Mouse (Mus musculus) intestine, embryonic 15.5 days (tissue): ENCODE results near the gene Entpd1. TPM values are rescaled to one million over a fixed set of nuclear protein-coding genes. Genes with fewer than 3 reads are reported as not detected.

ENCODE experiments used
- ATAC-seq: fragments of 200-750 bp; cut with Nextera tagmentation; 2 replicates; pipeline ENCODE4 v1.8.0; 2017; ENCODE audit warnings: moderate TSS enrichment, moderate library complexity
- H3K27ac ChIP-seq: fragments of 300-500 bp; sonication (generic); 2 replicates; pipeline ENCODE4 v1.5.1; 2015; ENCODE audit warnings: mild to moderate bottlenecking, inconsistent platforms
- H3K27me3 ChIP-seq: fragments of 300-500 bp; sonication (generic); replicated peaks from 2 replicates; pipeline ENCODE4 v1.6.1; 2015; ENCODE audit warnings: inconsistent platforms
- H3K36me3 ChIP-seq: fragments of 300-500 bp; sonication (generic); 2 replicates; pipeline ENCODE4 v1.6.1; 2015; ENCODE audit warnings: inconsistent platforms
- H3K4me1 ChIP-seq: fragments of 300-500 bp; sonication (generic); replicated peaks from 2 replicates; pipeline ENCODE4 v1.6.1; 2015; ENCODE audit warnings: inconsistent platforms
- H3K4me2 ChIP-seq: fragments of 300-500 bp; sonication (generic); replicated peaks from 2 replicates; pipeline ENCODE4 v1.6.1; 2015; ENCODE audit warnings: mild to moderate bottlenecking, inconsistent platforms
- H3K4me3 ChIP-seq: fragments of 300-500 bp; sonication (generic); replicated peaks from 2 replicates; pipeline ENCODE4 v1.5.1; 2015; ENCODE audit warnings: inconsistent platforms
- H3K9ac ChIP-seq: fragments of 300-500 bp; sonication (generic); 2 replicates; pipeline ENCODE4 v1.6.1; 2015; ENCODE audit warnings: inconsistent platforms
- H3K9me3 ChIP-seq: fragments of 300-500 bp; sonication (generic); 2 replicates; pipeline ENCODE4 v1.6.1; 2016; ENCODE audit warnings: inconsistent platforms
- WGBS: fragments of 180-500 bp; shearing (Covaris S2); methylation state at CpG from one replicate; pipeline ENCODE4 v1.1.7; 2015; 5-methylcytosine and 5-hydroxymethylcytosine counted together
- polyA plus RNA-seq: library from polyadenylated mRNA; unstranded; fragments of >200 nt; fragmentation: Nextera tagmentation; extraction: Ambion mirVana; gene quantifications from 2 replicates; pipeline ENCODE4 v1.2.1, GENCODE M21; 2015

Gene Entpd1
- polyA plus RNA-seq, 1 experiment from 2014 or later, result 7.8 TPM

DNA sequence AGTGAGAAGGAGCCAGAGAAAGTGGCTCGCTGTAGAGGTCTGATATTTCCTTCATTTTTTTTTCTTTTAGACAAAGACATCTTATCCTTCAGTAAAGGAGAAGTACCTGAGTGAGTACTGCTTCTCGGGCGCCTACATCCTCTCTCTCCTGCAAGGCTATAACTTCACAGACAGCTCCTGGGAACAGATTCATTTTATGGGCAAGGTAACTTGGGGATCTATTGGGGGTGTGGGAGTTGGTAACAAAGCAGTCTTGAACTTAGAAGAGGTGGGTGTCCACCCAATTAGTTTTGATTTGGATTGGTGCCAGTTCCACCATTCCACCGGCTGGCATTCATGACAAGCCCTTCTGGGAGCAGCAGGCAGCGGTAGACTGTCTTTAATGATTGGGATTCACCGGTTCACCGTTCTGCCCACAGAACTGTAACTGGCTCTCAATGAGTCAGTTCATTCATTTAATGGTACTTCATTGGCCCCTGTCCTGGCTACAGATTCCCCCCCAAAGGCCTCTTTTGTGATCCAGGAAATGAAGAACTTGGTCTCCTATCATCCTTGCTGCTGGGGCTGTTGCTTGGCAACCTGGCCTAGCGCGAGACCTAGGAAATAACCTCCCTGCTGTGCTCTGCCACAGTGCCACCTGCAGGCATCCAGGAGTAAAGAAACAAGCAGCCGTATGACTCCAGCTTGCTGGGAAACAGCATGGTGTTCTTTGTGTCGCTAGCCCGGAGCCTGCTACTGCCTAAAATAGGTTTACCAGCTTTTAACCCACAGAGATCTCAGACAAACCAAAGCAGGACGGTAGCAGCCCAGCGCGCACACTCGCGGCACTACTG lies 124.7 kb downstream of the Entpd1 start:
- H3K27ac ChIP-seq, result no peak overlapping the region
- H3K27me3 ChIP-seq, result no peaks in the 10 kb centered on the region
- H3K9me3 ChIP-seq, result no peaks in the 10 kb centered on the region
- H3K4me3 ChIP-seq, result no peak overlapping the region; the same call in 1 of the 2 replicates
- peak overlapping the region; percentile 49 for H3K4me2 ChIP-seq
- peak; percentile 93 for ATAC-seq
- no peaks in the 10 kb centered on the region for H3K4me1 ChIP-seq
- no peaks in the 10 kb centered on the region for H3K36me3 ChIP-seq
- 30% methylated on average over 17 of the region's 17 CpGs for WGBS
- H3K9ac ChIP-seq, result no peak overlapping the region; the same call in 1 of the 2 replicates

DNA sequence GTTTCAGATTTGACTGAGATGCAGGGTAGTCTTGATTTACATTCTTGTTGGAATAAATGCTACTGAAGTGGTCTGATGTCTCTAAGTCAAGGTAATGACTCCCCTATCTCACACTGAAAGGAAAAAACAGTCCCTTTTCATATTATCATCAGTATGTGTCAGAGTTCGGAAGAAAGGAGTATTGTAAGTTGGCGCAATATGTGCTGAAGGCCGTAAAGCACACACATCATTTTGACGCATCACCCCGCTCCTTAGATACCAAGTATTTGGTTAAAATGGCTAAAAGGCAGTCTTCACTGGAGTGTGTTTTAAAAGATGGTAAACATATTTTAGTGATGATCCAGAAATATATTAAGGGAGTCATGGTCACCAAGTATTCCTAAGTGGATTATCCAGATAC lies 125.4 kb downstream of the Entpd1 start:
- ATAC-seq, result no peak
- Histone ChIP-seq H3K36me3 (no peaks in the 10 kb centered on the region), H3K4me1 (no peaks in the 10 kb centered on the region), H3K9me3 (no peaks in the 10 kb centered on the region), H3K4me2 (peak overlapping the region; percentile 49; the same call in 1 of the 2 replicates), H3K27me3 (no peaks in the 10 kb centered on the region), H3K4me3 (no peak overlapping the region), H3K9ac (no peak overlapping the region), H3K27ac (no peak overlapping the region)
- WGBS, result 71% methylated on average over 5 of the region's 5 CpGs

GRCm38 (mm10) chr19:40738683-40739324 lies 126.6 kb downstream of the Entpd1 start:
- Histone ChIP-seq H3K9me3 (no peaks in the 10 kb centered on the region), H3K4me1 (no peaks in the 10 kb centered on the region), H3K4me2 (no peak overlapping the region), H3K27ac (no peak overlapping the region), H3K36me3 (no peaks in the 10 kb centered on the region), H3K9ac (no peak overlapping the region), H3K27me3 (no peaks in the 10 kb centered on the region), H3K4me3 (no peak overlapping the region)
- 76% methylated on average over 13 of the region's 13 CpGs for WGBS
- peak; percentile 68; the same call in 1 of the 2 replicates for ATAC-seq

DNA sequence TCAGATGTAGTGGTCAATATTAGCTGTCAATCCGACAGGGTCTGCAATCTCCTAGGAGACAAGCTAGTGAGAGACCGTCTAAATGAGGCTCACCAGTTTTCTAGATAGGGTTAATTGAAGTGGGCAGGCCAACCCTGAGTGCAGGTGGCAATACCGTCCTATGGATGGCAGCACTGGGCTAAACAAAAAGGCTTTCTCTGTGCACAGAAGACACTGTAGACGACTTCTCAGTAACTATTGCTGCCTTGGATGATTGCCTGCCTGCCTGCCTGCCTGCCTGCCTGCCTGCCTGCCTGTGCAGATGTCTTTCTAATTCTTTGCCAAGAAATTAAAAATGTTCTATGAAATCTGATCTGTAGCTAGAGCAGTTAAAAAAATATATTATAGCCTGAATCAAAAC lies 134.4 kb downstream of the Entpd1 start:
- no peak overlapping the region for H3K9ac ChIP-seq
- no peaks in the 10 kb centered on the region for H3K4me1 ChIP-seq
- H3K27me3 ChIP-seq, result no peaks in the 10 kb centered on the region
- H3K36me3 ChIP-seq, result no peaks in the 10 kb centered on the region
- no peaks in the 10 kb centered on the region for H3K9me3 ChIP-seq
- no peak overlapping the region for H3K4me3 ChIP-seq
- WGBS, result 58% methylated on average over 4 of the region's 4 CpGs
- no peak for ATAC-seq
- H3K27ac ChIP-seq, result no peak overlapping the region
- H3K4me2 ChIP-seq, result no peak overlapping the region

DNA sequence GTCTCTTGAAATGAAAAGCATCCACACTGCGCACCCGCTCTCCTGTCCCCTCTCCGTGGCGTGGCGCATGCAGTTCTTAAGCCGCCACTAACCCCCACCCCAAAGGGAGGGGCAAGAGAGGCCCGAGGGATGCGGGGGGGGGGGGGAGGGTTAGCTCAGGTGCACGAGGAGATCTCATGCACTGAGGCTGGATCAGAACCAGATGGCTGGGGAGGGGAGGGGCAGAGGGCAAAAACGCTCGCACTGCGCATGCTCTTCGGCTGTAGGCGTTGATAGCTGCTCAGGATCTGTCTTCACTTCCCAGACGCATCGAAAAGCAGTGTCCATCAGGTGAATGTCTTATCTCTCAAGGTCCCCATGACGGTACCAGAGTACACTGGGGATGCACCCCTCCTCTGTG lies 136.4 kb downstream of the Entpd1 start, which contains the start of gene Cc2d2b:
TSS of gene Cc2d2b (plus strand) at position 195 of the 400 bp plus-strand sequence.
- H3K27ac ChIP-seq, result no peak within 1 kb of the TSS
- WGBS, result 72% methylated on average over 16 of the region's 17 CpGs
- ATAC-seq, result no peak
- no peaks in the 10 kb centered on the region for H3K27me3 ChIP-seq
- H3K4me2 ChIP-seq, result no peak within 1 kb of the TSS
- H3K36me3 ChIP-seq, result no peaks in the 10 kb centered on the region
- H3K9me3 ChIP-seq, result no peaks in the 10 kb centered on the region
- H3K4me1 ChIP-seq, result no peaks in the 10 kb centered on the region
- no peak within 1 kb of the TSS for H3K4me3 ChIP-seq
- no peak within 1 kb of the TSS for H3K9ac ChIP-seq

- no peaks in the 10 kb centered on the region for H3K27me3 ChIP-seq
- WGBS, result 79% methylated on average over 2 of the region's 2 CpGs
- H3K4me1 ChIP-seq, result no peaks in the 10 kb centered on the region
- no peak overlapping the region for H3K9ac ChIP-seq
- H3K4me3 ChIP-seq, result no peak overlapping the region
- no peak overlapping the region for H3K4me2 ChIP-seq
- no peaks in the 10 kb centered on the region for H3K36me3 ChIP-seq
- ATAC-seq, result no peak
- no peak overlapping the region for H3K27ac ChIP-seq
- no peaks in the 10 kb centered on the region for H3K9me3 ChIP-seq
Observed at GRCm38 (mm10) chr19:40754311-40754710, 142.1 kb downstream of the Entpd1 start.

DNA sequence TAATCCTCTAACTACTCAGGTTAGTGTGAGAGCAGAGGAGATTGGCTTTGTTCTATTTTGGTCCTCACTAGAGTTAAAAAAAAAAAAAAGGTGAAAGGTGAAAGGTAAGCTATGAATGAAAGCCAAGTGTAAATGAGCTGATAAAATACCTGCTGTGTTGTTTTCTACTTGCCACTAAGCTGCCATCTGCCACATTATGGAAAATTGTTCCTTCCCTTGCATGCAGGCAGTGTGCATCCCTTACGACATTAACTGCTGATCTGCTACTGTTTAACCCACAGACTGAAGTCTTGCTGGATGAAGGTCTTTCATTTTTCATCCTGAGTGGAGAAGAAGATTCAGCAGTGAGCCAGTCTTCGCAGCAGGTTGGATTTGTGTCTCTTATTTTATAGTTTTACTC lies 147.9 kb downstream of the Entpd1 start:
- H3K27ac ChIP-seq, result no peak overlapping the region
- no peaks in the 10 kb centered on the region for H3K9me3 ChIP-seq
- no peak overlapping the region for H3K4me3 ChIP-seq
- H3K9ac ChIP-seq, result no peak overlapping the region
- no peaks in the 10 kb centered on the region for H3K27me3 ChIP-seq
- ATAC-seq, result no peak
- H3K36me3 ChIP-seq, result no peaks in the 10 kb centered on the region
- no peak overlapping the region for H3K4me2 ChIP-seq
- no peaks in the 10 kb centered on the region for H3K4me1 ChIP-seq
- 74% methylated on average over 2 of the region's 2 CpGs for WGBS

- Histone ChIP-seq H3K27me3 (no peaks in the 10 kb centered on the region), H3K4me1 (no peaks in the 10 kb centered on the region), H3K4me2 (peak overlapping the region; percentile 63), H3K9ac (peak overlapping the region; percentile 37), H3K27ac (no peak overlapping the region), H3K36me3 (no peaks in the 10 kb centered on the region), H3K9me3 (no peaks in the 10 kb centered on the region), H3K4me3 (peak overlapping the region; percentile 36)
- WGBS, result 27% methylated on average over 22 of the region's 22 CpGs
- ATAC-seq, result peak; percentile 75
Observed at GRCm38 (mm10) chr19:40762023-40762759, 150.0 kb downstream of the Entpd1 start.

DNA sequence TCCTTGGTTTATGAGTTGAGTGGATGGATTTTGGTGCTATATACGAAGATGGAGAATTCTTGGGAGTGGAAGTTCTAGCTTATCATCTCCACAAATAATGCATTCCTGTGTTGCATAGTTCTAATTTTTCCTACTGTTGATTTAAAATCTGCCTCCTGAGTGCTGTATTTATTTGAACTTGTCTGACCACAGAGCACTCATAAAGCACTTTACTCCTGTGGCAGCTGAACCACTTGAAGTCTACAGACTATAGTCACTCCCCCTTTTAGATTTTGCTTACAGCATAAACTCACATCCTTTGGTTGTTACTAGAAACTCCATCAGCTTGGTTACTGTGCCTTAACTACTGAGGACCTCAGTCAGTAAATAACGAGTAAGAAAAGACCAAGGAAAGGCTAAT lies 155.0 kb downstream of the Entpd1 start:
- Histone ChIP-seq H3K36me3 (no peaks in the 10 kb centered on the region), H3K4me3 (no peak overlapping the region), H3K4me1 (no peaks in the 10 kb centered on the region), H3K9me3 (no peaks in the 10 kb centered on the region), H3K27me3 (no peaks in the 10 kb centered on the region), H3K9ac (no peak overlapping the region), H3K4me2 (no peak overlapping the region), H3K27ac (no peak overlapping the region)
- no peak for ATAC-seq
- 72% methylated on average over 2 of the region's 2 CpGs for WGBS

DNA sequence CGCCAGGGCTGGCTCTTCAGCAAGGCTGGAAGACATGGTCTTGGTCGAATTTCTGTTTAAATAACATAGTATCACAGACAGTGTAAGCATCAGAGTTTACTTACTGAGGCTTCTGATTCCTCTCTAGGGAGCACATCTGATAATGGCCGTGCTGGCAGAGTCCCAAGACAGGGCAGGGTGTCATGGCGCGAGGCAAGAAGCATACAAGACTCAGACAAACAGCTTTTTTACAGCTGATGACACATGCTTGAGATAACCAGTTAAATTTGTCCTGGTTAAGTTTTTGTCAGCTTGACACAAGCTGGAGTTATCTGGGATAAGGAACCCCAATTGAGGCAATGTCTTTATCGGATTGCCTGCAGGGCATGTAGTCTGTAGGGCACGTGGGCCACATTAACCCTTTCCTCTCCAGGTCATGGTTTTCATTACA lies 157.2 kb downstream of the Entpd1 start:
- 16% methylated on average over 7 of the region's 7 CpGs for WGBS
- no peaks in the 10 kb centered on the region for H3K4me1 ChIP-seq
- H3K36me3 ChIP-seq, result no peaks in the 10 kb centered on the region
- peak; percentile 43; the same call in 1 of the 2 replicates for ATAC-seq
- H3K4me2 ChIP-seq, result no peak overlapping the region
- H3K27ac ChIP-seq, result no peak overlapping the region
- H3K4me3 ChIP-seq, result no peak overlapping the region
- no peaks in the 10 kb centered on the region for H3K27me3 ChIP-seq
- H3K9me3 ChIP-seq, result no peaks in the 10 kb centered on the region
- no peak overlapping the region for H3K9ac ChIP-seq

- no peak overlapping the region for H3K9ac ChIP-seq
Observed at GRCm38 (mm10) chr19:40788004-40788714, 176.0 kb downstream of the Entpd1 start.

DNA sequence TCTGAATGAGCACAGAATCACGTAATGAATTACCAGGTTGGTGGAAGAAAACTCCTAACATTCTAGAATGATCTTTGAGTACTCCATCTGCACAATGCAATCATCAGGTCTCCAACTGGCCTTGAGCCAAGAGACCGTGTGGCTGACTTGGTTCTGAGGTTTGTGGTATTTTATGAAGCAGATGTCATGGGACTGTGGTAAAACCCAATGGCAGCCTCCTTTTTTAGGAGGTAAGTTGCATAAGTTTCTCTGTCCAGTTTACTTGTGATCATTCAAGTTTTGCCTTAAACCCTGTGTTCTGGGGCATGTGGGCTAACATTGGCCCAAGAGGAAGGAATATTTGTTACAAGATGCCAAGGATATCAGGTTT lies 176.5 kb downstream of the Entpd1 start:
- H3K9me3 ChIP-seq, result no peaks in the 10 kb centered on the region

More at GRCm38 (mm10) chr19:40788004-40788714, 176.0 kb downstream of the Entpd1 start:
- Histone ChIP-seq H3K4me2 (no peak overlapping the region), H3K4me3 (no peak overlapping the region), H3K36me3 (no peaks in the 10 kb centered on the region), H3K27me3 (no peaks in the 10 kb centered on the region), H3K4me1 (no peaks in the 10 kb centered on the region), H3K27ac (no peak overlapping the region), H3K9me3 (no peaks in the 10 kb centered on the region)
- WGBS, result 79% methylated on average over 15 of the region's 15 CpGs
- ATAC-seq, result no peak

More for the DNA sequence above, 176.5 kb downstream of the Entpd1 start:
- Histone ChIP-seq H3K36me3 (no peaks in the 10 kb centered on the region), H3K9ac (no peak overlapping the region), H3K4me2 (no peak overlapping the region), H3K4me1 (no peaks in the 10 kb centered on the region), H3K27ac (no peak overlapping the region), H3K4me3 (no peak overlapping the region), H3K27me3 (no peaks in the 10 kb centered on the region)
- WGBS, result 70% methylated on average over 2 of the region's 2 CpGs
- no peak for ATAC-seq
